Mouse (Mus musculus): ENCODE data around the gene Inava. TPM values are rescaled to one million over a fixed set of nuclear protein-coding genes. Genes with fewer than 3 reads are reported as not detected.
A peak's percentile ranks its signal among the peaks of the same experiment; 100 is the strongest.

The Inava gene
- polyA plus RNA-seq, 1 experiment from 2014 or later = 5.2 TPM

DNA sequence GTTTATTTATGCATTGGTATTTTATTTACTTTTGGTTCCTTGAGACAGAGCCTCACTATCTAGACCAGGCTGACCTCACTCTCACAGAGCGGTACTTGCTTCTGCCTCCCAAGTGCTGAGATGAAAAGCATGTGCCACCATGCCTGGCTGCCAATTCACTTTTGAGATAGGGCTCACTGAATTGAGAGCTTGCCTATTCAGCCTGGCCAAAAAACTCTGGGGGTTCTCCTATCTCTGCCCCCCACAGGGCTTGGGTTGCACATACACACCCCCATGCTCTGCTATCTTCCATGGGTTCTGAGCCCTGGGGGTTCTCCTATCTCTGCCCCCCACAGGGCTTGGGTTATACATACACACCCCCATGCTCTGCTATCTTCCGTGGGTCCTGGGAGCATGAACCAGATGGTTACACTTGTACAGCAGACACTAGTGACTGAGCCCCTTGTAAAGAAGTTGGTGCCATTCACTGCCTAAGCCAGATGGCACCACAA lies 54.5 kb downstream of the Inava start:
- 67% methylated on average over 2 of the region's 2 CpGs for WGBS
- ATAC-seq (peak; percentile 38; the same call in 1 of the 2 replicates), DNase-seq (ENCODE audit: low spot score) (peak; percentile 37)
- no peak overlapping the region for H3K4me3 ChIP-seq (ENCODE audit: low read depth, low read length)
- H3K4me2 ChIP-seq (ENCODE audit: low read length) = no peak overlapping the region
- peak overlapping the region; percentile 9; the same call in 1 of the 2 replicates for H3K27ac ChIP-seq (ENCODE audit: low read depth, low read length)
- no peaks in the 10 kb centered on the region for H3K4me1 ChIP-seq (ENCODE audit: control insufficient read depth, insufficient read depth, low read length)
- peaks cover 37% of the 10 kb centered on the region for H3K36me3 ChIP-seq (ENCODE audit: control insufficient read depth, insufficient read depth, low read length)
- no peaks in the 10 kb centered on the region for H3K9me3 ChIP-seq (replicated peaks; ENCODE audit: control insufficient read depth, low read length)
- H3K27me3 ChIP-seq (replicated peaks; ENCODE audit: control insufficient read depth, insufficient read depth, low read length) = no peaks in the 10 kb centered on the region
- no peak overlapping the region for H3K9ac ChIP-seq (ENCODE audit: low read length)

DNA sequence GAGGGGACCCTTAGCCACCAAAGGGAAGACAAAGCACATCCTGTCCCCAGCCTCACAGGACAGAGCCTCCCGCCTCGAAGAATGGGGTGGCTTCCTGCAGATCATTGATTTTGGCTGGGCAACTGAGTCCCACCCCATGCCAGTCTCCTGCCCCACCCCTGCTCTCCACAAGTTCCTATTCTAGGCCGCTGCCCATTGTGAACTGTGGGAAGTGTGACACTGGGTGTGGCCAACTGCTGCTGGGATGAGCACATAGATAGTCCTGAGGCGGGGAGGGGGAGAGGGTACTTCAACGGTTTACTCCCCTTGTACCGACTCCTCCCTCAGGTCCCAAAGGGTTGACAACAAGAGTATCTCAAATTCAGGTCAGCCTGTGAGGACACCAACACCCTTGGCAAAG lies 55.3 kb downstream of the Inava start:
- Histone ChIP-seq H3K27me3 (replicated peaks; ENCODE audit: control insufficient read depth, insufficient read depth, low read length) (no peaks in the 10 kb centered on the region), H3K9me3 (replicated peaks; ENCODE audit: control insufficient read depth, low read length) (no peaks in the 10 kb centered on the region), H3K4me1 (ENCODE audit: control insufficient read depth, insufficient read depth, low read length) (no peaks in the 10 kb centered on the region), H3K27ac (ENCODE audit: low read depth, low read length) (no peak overlapping the region), H3K4me2 (ENCODE audit: low read length) (no peak overlapping the region), H3K4me3 (ENCODE audit: low read depth, low read length) (no peak overlapping the region), H3K9ac (ENCODE audit: low read length) (no peak overlapping the region), H3K36me3 (ENCODE audit: control insufficient read depth, insufficient read depth, low read length) (peaks cover 45% of the 10 kb centered on the region)
- ATAC-seq (no peak), DNase-seq (ENCODE audit: low spot score) (no peak)
- 83% methylated on average over 6 of the region's 6 CpGs for WGBS

DNA sequence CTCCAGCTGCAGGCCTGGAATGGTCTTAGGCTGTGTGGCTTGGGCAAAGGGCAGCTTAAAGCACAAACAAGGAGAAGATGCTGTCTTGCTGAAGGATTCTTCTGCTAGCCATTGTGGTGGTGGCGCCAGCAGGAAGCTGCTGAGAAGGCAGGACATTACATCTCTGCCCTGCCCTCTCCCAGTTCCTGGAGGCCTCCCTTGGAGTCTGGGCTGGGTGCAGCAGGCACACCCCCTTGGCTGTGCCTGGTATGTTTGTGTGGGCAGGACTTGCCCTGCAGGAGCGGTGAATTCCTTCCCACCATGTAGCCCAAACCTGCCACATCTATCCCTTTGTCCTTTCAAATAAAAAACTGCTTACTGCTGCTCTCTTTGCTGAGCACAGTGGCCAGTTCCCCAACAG lies 57.0 kb downstream of the Inava start:
- Histone ChIP-seq H3K4me1 (ENCODE audit: control insufficient read depth, insufficient read depth, low read length) (no peaks in the 10 kb centered on the region), H3K9ac (ENCODE audit: low read length) (no peak overlapping the region), H3K36me3 (ENCODE audit: control insufficient read depth, insufficient read depth, low read length) (peaks cover 62% of the 10 kb centered on the region), H3K4me2 (ENCODE audit: low read length) (no peak overlapping the region), H3K4me3 (ENCODE audit: low read depth, low read length) (no peak overlapping the region), H3K27ac (ENCODE audit: low read depth, low read length) (no peak overlapping the region), H3K27me3 (replicated peaks; ENCODE audit: control insufficient read depth, insufficient read depth, low read length) (no peaks in the 10 kb centered on the region), H3K9me3 (replicated peaks; ENCODE audit: control insufficient read depth, low read length) (no peaks in the 10 kb centered on the region)
- DNase-seq (ENCODE audit: low spot score) (no peak), ATAC-seq (no peak)
- WGBS = 75% methylated on average over 2 of the region's 2 CpGs

DNA sequence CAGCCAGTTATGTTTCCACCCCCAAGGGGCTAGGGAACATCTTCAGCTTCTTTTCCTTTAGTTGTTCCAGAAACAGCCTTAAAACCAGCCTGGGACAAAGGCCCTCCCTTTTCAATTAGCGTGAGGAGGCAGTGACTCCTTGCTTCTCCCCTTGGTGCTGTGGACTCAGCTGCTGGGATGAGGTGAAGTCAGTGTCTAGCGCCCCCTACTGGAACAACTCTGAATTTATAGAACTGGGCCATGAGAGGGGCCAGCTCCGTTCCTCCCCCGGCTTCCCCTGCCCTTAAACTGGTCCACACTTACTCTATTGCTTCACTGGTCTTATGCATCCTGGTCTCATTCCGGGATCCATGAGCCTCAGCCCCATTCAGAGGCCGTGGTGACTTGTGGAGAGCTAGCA lies 58.9 kb downstream of the Inava start:
- H3K36me3 ChIP-seq (ENCODE audit: control insufficient read depth, insufficient read depth, low read length) = peaks cover 81% of the 10 kb centered on the region

DNA sequence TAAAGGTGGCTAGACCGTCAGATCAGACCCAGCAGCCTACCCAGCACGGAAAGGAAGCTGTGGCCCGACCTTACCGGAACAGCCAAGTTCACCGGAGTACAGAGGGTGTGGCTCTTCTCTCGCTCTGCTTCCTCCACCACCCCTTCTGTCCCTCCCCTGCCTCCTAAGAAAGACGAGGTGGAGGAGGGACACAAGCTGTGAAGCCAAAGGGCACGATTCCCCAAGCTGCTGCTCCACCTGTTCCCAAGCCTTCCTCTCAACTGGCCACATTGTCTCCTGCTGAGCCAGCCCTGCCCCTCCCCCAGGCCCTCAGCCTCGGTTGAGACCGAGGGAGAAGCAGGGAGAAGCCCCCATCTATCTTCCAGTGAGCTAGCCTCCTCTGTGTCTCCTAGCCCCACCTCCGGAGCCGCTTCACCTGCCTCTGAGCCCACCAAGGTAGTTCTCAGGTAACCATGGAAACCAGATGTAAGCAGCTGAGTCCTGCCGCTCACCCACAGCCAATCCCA lies 59.9 kb downstream of the Inava start:
- H3K4me2 ChIP-seq (ENCODE audit: low read length) = no peak overlapping the region
- no peaks in the 10 kb centered on the region for H3K27me3 ChIP-seq (replicated peaks; ENCODE audit: control insufficient read depth, insufficient read depth, low read length)
- no peaks in the 10 kb centered on the region for H3K4me1 ChIP-seq (ENCODE audit: control insufficient read depth, insufficient read depth, low read length)
- ATAC-seq (0 out of 2 replicates have a peak, but pooled peaks have one; percentile 21), DNase-seq (ENCODE audit: low spot score) (peak; percentile 38)
- H3K9ac ChIP-seq (ENCODE audit: low read length) = no peak overlapping the region
- no peaks in the 10 kb centered on the region for H3K9me3 ChIP-seq (replicated peaks; ENCODE audit: control insufficient read depth, low read length)
- 20% methylated on average over 13 of the region's 13 CpGs for WGBS
- peaks cover 88% of the 10 kb centered on the region for H3K36me3 ChIP-seq (ENCODE audit: control insufficient read depth, insufficient read depth, low read length)
- H3K4me3 ChIP-seq (ENCODE audit: low read depth, low read length) = no peak overlapping the region
- H3K27ac ChIP-seq (ENCODE audit: low read depth, low read length) = no peak overlapping the region

More for the DNA sequence above, 58.9 kb downstream of the Inava start:
- DNase-seq (ENCODE audit: low spot score) (peak; percentile 71), ATAC-seq (0 out of 2 replicates have a peak, but pooled peaks have one; percentile 17)
- no peak overlapping the region for H3K4me2 ChIP-seq (ENCODE audit: low read length)
- WGBS = 32% methylated on average over 6 of the region's 6 CpGs
- no peaks in the 10 kb centered on the region for H3K27me3 ChIP-seq (replicated peaks; ENCODE audit: control insufficient read depth, insufficient read depth, low read length)
- H3K27ac ChIP-seq (ENCODE audit: low read depth, low read length) = no peak overlapping the region; the same call in 1 of the 2 replicates
- H3K9me3 ChIP-seq (replicated peaks; ENCODE audit: control insufficient read depth, low read length) = no peaks in the 10 kb centered on the region
- H3K9ac ChIP-seq (ENCODE audit: low read length) = no peak overlapping the region
- no peak overlapping the region for H3K4me3 ChIP-seq (ENCODE audit: low read depth, low read length)
- H3K4me1 ChIP-seq (ENCODE audit: control insufficient read depth, insufficient read depth, low read length) = no peaks in the 10 kb centered on the region

DNA sequence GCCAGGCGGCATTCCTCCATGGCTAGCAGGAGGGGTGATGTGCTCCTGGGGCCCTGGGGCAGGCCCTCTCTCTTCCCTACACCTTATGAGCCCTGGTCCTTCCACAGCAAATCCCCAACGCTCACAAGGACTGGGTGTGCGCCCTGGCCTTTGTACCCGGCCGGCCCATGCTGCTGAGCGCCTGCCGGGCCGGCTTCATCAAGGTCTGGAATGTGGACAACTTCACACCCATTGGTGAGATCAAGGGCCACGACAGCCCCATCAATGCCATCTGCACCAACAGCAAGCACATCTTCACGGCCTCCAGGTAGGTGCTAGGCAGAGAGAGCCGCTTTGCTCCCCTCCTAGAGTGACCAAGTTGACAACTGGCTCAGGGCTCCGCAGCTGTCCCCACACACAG lies 61.4 kb downstream of the Inava start:
- no peak overlapping the region for H3K9ac ChIP-seq (ENCODE audit: low read length)
- DNase-seq (ENCODE audit: low spot score) (no peak), ATAC-seq (no peak)
- H3K4me1 ChIP-seq (ENCODE audit: control insufficient read depth, insufficient read depth, low read length) = no peaks in the 10 kb centered on the region
- H3K36me3 ChIP-seq (ENCODE audit: control insufficient read depth, insufficient read depth, low read length) = peaks cover 96% of the 10 kb centered on the region
- H3K4me2 ChIP-seq (ENCODE audit: low read length) = no peak overlapping the region
- H3K27ac ChIP-seq (ENCODE audit: low read depth, low read length) = no peak overlapping the region
- H3K4me3 ChIP-seq (ENCODE audit: low read depth, low read length) = no peak overlapping the region
- H3K27me3 ChIP-seq (replicated peaks; ENCODE audit: control insufficient read depth, insufficient read depth, low read length) = no peaks in the 10 kb centered on the region
- H3K9me3 ChIP-seq (replicated peaks; ENCODE audit: control insufficient read depth, low read length) = no peaks in the 10 kb centered on the region
- 76% methylated on average over 12 of the region's 12 CpGs for WGBS

DNA sequence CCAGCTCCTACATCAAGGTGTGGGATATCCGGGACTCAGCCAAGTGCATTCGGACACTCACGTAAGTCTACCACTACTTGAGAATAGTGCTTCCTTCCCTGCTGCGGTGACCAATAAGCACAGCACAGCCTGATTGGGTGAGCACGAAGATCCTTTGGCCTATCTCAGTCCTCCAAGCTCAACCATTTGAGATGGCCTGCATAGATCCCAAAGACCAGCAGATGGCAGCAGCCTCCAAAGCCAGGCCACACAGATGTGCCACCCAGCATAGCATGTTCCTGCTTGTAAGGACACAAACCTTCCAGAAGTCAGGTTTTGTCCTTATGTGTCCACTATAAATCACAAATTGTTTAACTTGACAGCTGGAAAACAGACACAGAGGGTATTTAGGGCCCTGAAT lies 64.0 kb downstream of the Inava start:
- no peaks in the 10 kb centered on the region for H3K4me1 ChIP-seq (ENCODE audit: control insufficient read depth, insufficient read depth, low read length)
- H3K4me3 ChIP-seq (ENCODE audit: low read depth, low read length) = no peak overlapping the region
- no peak overlapping the region for H3K4me2 ChIP-seq (ENCODE audit: low read length)
- H3K36me3 ChIP-seq (ENCODE audit: control insufficient read depth, insufficient read depth, low read length) = peaks cover 91% of the 10 kb centered on the region
- H3K27ac ChIP-seq (ENCODE audit: low read depth, low read length) = no peak overlapping the region
- H3K27me3 ChIP-seq (replicated peaks; ENCODE audit: control insufficient read depth, insufficient read depth, low read length) = no peaks in the 10 kb centered on the region
- no peaks in the 10 kb centered on the region for H3K9me3 ChIP-seq (replicated peaks; ENCODE audit: control insufficient read depth, low read length)
- DNase-seq (ENCODE audit: low spot score) (peak; percentile 87), ATAC-seq (peak; percentile 69)
- 6% methylated on average over 5 of the region's 5 CpGs for WGBS
- no peak overlapping the region for H3K9ac ChIP-seq (ENCODE audit: low read length)

DNA sequence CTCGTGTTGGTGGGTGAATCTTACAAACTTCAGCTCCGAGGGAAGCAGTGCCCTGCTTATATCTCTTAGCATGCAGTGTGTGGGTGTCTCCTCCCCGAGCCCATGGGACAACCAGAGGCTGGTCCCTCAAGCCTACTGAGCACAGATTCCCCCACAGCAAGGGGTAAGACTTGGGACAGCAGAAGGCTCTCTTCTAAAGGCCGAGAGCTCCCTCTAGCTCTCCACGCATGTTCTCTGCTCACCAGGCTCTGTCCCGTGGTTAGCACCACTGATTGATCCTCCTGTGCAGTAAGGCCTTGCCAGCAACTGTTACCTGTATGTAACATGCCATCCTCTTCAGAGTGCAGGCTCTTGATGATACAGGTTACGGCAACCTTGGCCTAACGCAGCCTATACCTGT lies 66.4 kb downstream of the Inava start:
- H3K27me3 ChIP-seq (replicated peaks; ENCODE audit: control insufficient read depth, insufficient read depth, low read length) = no peaks in the 10 kb centered on the region
- H3K4me2 ChIP-seq (ENCODE audit: low read length) = no peak overlapping the region
- 77% methylated on average over 8 of the region's 8 CpGs for WGBS
- DNase-seq (ENCODE audit: low spot score) (no peak), ATAC-seq (no peak)
- H3K9me3 ChIP-seq (replicated peaks; ENCODE audit: control insufficient read depth, low read length) = no peaks in the 10 kb centered on the region
- H3K9ac ChIP-seq (ENCODE audit: low read length) = no peak overlapping the region
- no peaks in the 10 kb centered on the region for H3K4me1 ChIP-seq (ENCODE audit: control insufficient read depth, insufficient read depth, low read length)
- peaks cover 91% of the 10 kb centered on the region for H3K36me3 ChIP-seq (ENCODE audit: control insufficient read depth, insufficient read depth, low read length)
- no peak overlapping the region for H3K4me3 ChIP-seq (ENCODE audit: low read depth, low read length)
- H3K27ac ChIP-seq (ENCODE audit: low read depth, low read length) = no peak overlapping the region

DNA sequence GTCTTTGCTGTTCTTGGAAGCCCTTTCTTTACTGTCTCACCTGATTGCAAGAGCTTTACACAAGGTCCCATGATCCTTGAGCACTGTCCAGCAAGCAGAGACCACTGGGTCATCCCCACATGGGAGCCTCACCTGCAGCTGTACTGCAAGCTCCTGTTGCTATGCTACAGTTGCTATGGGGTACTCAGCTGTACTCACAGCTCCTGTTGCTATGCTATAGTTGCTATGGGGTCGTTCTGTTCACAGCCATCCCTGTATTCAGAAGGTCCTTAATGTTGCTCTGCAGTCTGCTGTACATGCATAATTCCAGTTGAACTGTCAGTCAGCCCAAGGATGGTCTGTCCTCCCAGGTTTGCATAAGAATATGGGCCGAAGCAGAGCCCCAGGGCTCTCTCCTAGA lies 68.6 kb downstream of the Inava start:
- no peak overlapping the region for H3K27ac ChIP-seq (ENCODE audit: low read depth, low read length)
- 54% methylated on average over 2 of the region's 2 CpGs for WGBS
- no peak for DNase-seq (ENCODE audit: low spot score)

More for the DNA sequence above, 68.6 kb downstream of the Inava start:
- Histone ChIP-seq H3K9me3 (replicated peaks; ENCODE audit: control insufficient read depth, low read length) (no peaks in the 10 kb centered on the region), H3K4me2 (ENCODE audit: low read length) (no peak overlapping the region), H3K4me1 (ENCODE audit: control insufficient read depth, insufficient read depth, low read length) (no peaks in the 10 kb centered on the region), H3K36me3 (ENCODE audit: control insufficient read depth, insufficient read depth, low read length) (peaks cover 91% of the 10 kb centered on the region), H3K9ac (ENCODE audit: low read length) (no peak overlapping the region), H3K27me3 (replicated peaks; ENCODE audit: control insufficient read depth, insufficient read depth, low read length) (no peaks in the 10 kb centered on the region), H3K4me3 (ENCODE audit: low read depth, low read length) (no peak overlapping the region)
- ATAC-seq = peak; percentile 9; the same call in 1 of the 2 replicates

Data from forebrain, embryonic 14.5 days (tissue).